Comparison of ENCODE assay signal across 12 mouse cellular contexts in genomic region chr2:140926922-140927321, GRCm38 (mm10).
DNase-seq lines count a peak whose midpoint lies in the region; ATAC-seq and TF ChIP-seq lines count a peak whose summit lies in the region.
"Had no signal": no experiment of that assay in that cellular context is flagged by ENCODE, and none has a peak within 500 bp of the region (broad histone marks: within the 10 kb centered on the region; RNA-seq: fewer than 3 reads in every experiment).

No protein-coding gene starts in this region.

- H3K27me3 ChIP-seq in hindbrain, postnatal 0 days (ENCODE audit: insufficient read depth, low read length): no peaks in the 10 kb centered on the region
- H3K27me3 ChIP-seq in hindbrain, embryonic 14.5 days (ENCODE audit: control insufficient read depth, insufficient read depth, low read length): no peaks in the 10 kb centered on the region
- no peaks in the 10 kb centered on the region for H3K27me3 ChIP-seq in midbrain, postnatal 0 days (ENCODE audit: insufficient read depth, low read length)
- no peaks in the 10 kb centered on the region for H3K27me3 ChIP-seq in midbrain, embryonic 13.5 days
- H3K27me3 ChIP-seq in small intestine, adult 2 months (ENCODE audit: control insufficient read depth, insufficient read depth, low read length): no peaks in the 10 kb centered on the region
- H3K27me3 ChIP-seq: forebrain, embryonic 15.5 days; megakaryocyte, embryonic 14.5 days had no signal

- no peak for DNase-seq in hindbrain, postnatal 0 days (ENCODE audit: low spot score)
- DNase-seq in hindbrain, embryonic 14.5 days (ENCODE audit: low spot score): no peak
- DNase-seq in midbrain, postnatal 0 days (ENCODE audit: low spot score): no peak
- DNase-seq in adrenal gland, adult 2 months: no peak
- DNase-seq: cerebellum, adult 9-11 months; layer of hippocampus, postnatal 36 days had no signal

- TF ChIP-seq CTCF in hindbrain, postnatal 0 days (IDR thresholded peaks at IDR 0.05; ENCODE audit: low read depth): peak; percentile 47
- TF ChIP-seq CTCF in midbrain, postnatal 0 days (IDR thresholded peaks at IDR 0.05): peak; percentile 46
- 0 out of 2 replicates have a peak, but pooled peaks have one; percentile 11 for TF ChIP-seq CTCF in bone marrow macrophage, adult 2 months (IDR thresholded peaks at IDR 0.05; ENCODE audit: low read depth, low read length)
- peak; percentile 51; the same call in 1 of the 2 replicates for TF ChIP-seq CTCF in small intestine, adult 2 months (IDR thresholded peaks at IDR 0.05; ENCODE audit: extremely low read depth, insufficient read length, insufficient replicate concordance, low read depth, low read length)

- H3K4me1 ChIP-seq in hindbrain, postnatal 0 days (ENCODE audit: insufficient read depth, low read length): no peaks in the 10 kb centered on the region
- no peaks in the 10 kb centered on the region for H3K4me1 ChIP-seq in hindbrain, embryonic 14.5 days (replicated peaks; ENCODE audit: control insufficient read depth, insufficient read depth, low read length)
- H3K4me1 ChIP-seq in midbrain, postnatal 0 days (ENCODE audit: insufficient read depth, low read length): no peaks in the 10 kb centered on the region
- no peaks in the 10 kb centered on the region for H3K4me1 ChIP-seq in midbrain, embryonic 13.5 days (replicated peaks)
- H3K4me1 ChIP-seq in bone marrow macrophage, adult 2 months (ENCODE audit: control insufficient read depth, insufficient read depth, low read length): no peaks in the 10 kb centered on the region
- no peaks in the 10 kb centered on the region for H3K4me1 ChIP-seq in small intestine, adult 2 months (ENCODE audit: control insufficient read depth, insufficient read depth, insufficient read length, low read length)
- H3K4me1 ChIP-seq: forebrain, embryonic 15.5 days; megakaryocyte, embryonic 14.5 days had no signal

- no peak overlapping the region for H3K4me3 ChIP-seq in hindbrain, postnatal 0 days (ENCODE audit: low read length)
- no peak overlapping the region for H3K4me3 ChIP-seq in hindbrain, embryonic 14.5 days (replicated peaks; ENCODE audit: low read length)
- no peak overlapping the region for H3K4me3 ChIP-seq in midbrain, postnatal 0 days (ENCODE audit: low read depth, low read length)
- no peak overlapping the region for H3K4me3 ChIP-seq in midbrain, embryonic 13.5 days (replicated peaks)
- no peak overlapping the region for H3K4me3 ChIP-seq in bone marrow macrophage, adult 2 months (ENCODE audit: insufficient read depth, low read length)
- no peak overlapping the region for H3K4me3 ChIP-seq in small intestine, adult 2 months (ENCODE audit: low read depth, low read length)
- H3K4me3 ChIP-seq: forebrain, embryonic 15.5 days; megakaryocyte, embryonic 14.5 days had no signal

- no peaks in the 10 kb centered on the region for H3K9me3 ChIP-seq in hindbrain, postnatal 0 days (ENCODE audit: low read length)
- no peaks in the 10 kb centered on the region for H3K9me3 ChIP-seq in hindbrain, embryonic 14.5 days (ENCODE audit: control insufficient read depth, low read length)
- H3K9me3 ChIP-seq in midbrain, postnatal 0 days (ENCODE audit: low read length): no peaks in the 10 kb centered on the region
- H3K9me3 ChIP-seq in midbrain, embryonic 13.5 days: no peaks in the 10 kb centered on the region
- H3K9me3 ChIP-seq: forebrain, embryonic 15.5 days; megakaryocyte, embryonic 14.5 days had no signal

- no peak for ATAC-seq in hindbrain, postnatal 0 days
- no peak for ATAC-seq in hindbrain, embryonic 14.5 days (ENCODE audit: low FRiP score)
- no peak for ATAC-seq in midbrain, postnatal 0 days (ENCODE audit: low FRiP score)
- ATAC-seq in midbrain, embryonic 13.5 days: no peak
- ATAC-seq in activated CD4-positive, CD25-positive, alpha-beta regulatory T cell, adult 4 months: no peak
- ATAC-seq: forebrain, embryonic 15.5 days had no signal

- no peak for TF ChIP-seq POLR2A in bone marrow macrophage, adult 2 months (IDR thresholded peaks at IDR 0.05; ENCODE audit: borderline replicate concordance, low read depth, low read length)
- no peak for TF ChIP-seq POLR2A in small intestine, adult 2 months (IDR thresholded peaks at IDR 0.05; ENCODE audit: low read depth, low read length)

- H3K27ac ChIP-seq in hindbrain, postnatal 0 days: no peak overlapping the region
- H3K27ac ChIP-seq in hindbrain, embryonic 14.5 days: no peak overlapping the region
- H3K27ac ChIP-seq in midbrain, postnatal 0 days (ENCODE audit: low read depth, low read length): no peak overlapping the region
- H3K27ac ChIP-seq in midbrain, embryonic 13.5 days: no peak overlapping the region
- H3K27ac ChIP-seq in bone marrow macrophage, adult 2 months (ENCODE audit: insufficient read depth, low read depth, low read length): no peak overlapping the region
- H3K27ac ChIP-seq in small intestine, adult 2 months (ENCODE audit: insufficient read depth, low read depth, low read length): no peak overlapping the region
- H3K27ac ChIP-seq: forebrain, embryonic 15.5 days had no signal

- H3K9ac ChIP-seq in hindbrain, postnatal 0 days (replicated peaks; ENCODE audit: low read length): no peak overlapping the region
- H3K9ac ChIP-seq in hindbrain, embryonic 14.5 days: no peak overlapping the region
- H3K9ac ChIP-seq in midbrain, postnatal 0 days (replicated peaks; ENCODE audit: low read length, poor library complexity, severe bottlenecking): no peak overlapping the region
- no peak overlapping the region for H3K9ac ChIP-seq in midbrain, embryonic 13.5 days (replicated peaks)
- H3K9ac ChIP-seq: forebrain, embryonic 15.5 days had no signal

- H3K36me3 ChIP-seq in hindbrain, postnatal 0 days (ENCODE audit: insufficient read depth, low read length): no peaks in the 10 kb centered on the region
- H3K36me3 ChIP-seq in hindbrain, embryonic 14.5 days (replicated peaks; ENCODE audit: control insufficient read depth, insufficient read depth): no peaks in the 10 kb centered on the region
- no peaks in the 10 kb centered on the region for H3K36me3 ChIP-seq in midbrain, postnatal 0 days (ENCODE audit: insufficient read depth, low read length)
- no peaks in the 10 kb centered on the region for H3K36me3 ChIP-seq in midbrain, embryonic 13.5 days
- H3K36me3 ChIP-seq in small intestine, adult 2 months (ENCODE audit: control insufficient read depth, insufficient read depth, low read length): no peaks in the 10 kb centered on the region
- H3K36me3 ChIP-seq: forebrain, embryonic 15.5 days had no signal

- H3K4me2 ChIP-seq in hindbrain, postnatal 0 days (ENCODE audit: low read depth, low read length): no peak overlapping the region
- no peak overlapping the region for H3K4me2 ChIP-seq in hindbrain, embryonic 14.5 days (replicated peaks)
- H3K4me2 ChIP-seq in midbrain, postnatal 0 days (ENCODE audit: low read depth, low read length, poor library complexity, severe bottlenecking): no peak overlapping the region
- H3K4me2 ChIP-seq in midbrain, embryonic 13.5 days (replicated peaks): no peak overlapping the region
- H3K4me2 ChIP-seq: forebrain, embryonic 15.5 days had no signal
